Mouse (Mus musculus): ENCODE measurements around the gene Lsm11.

- TF ChIP-seq CTCF (IDR thresholded peaks at IDR 0.05) (no peak), EP300 (IDR thresholded peaks at IDR 0.05; ENCODE audit: insufficient read depth, low read depth, low read length) (no peak)
Measured at GRCm38 (mm10) chr11:45918018-45918417, 26.7 kb downstream of the Lsm11 start.

All from heart, adult 2 months (tissue).